Mouse (Mus musculus): ENCODE results near the gene Rps19bp1. TPM values are rescaled to one million over a fixed set of nuclear protein-coding genes. Genes with fewer than 3 reads are reported as not detected.

Gene Rps19bp1
- polyA plus RNA-seq, 1 experiment from 2014 or later, result 55.0 TPM

DNA sequence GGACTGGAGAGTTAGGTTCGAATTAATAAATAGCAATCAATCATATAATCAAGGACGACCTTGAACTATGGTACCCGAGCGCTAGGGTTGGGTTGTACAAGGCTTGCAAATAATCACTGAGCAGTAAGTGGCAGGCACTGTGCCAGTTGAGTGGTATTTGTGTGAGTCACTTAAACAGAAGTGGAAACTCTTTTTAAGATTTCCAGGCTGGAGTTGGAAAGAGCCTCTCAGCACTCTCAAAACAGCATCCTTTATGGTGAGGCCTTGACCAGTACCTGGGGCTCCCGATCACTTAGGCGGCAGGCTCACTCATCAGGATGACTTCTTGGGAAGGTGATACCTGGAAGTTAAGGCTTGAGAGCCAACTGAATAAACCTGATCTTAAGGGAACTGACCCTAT is 9.9 kb downstream of the Rps19bp1 start:
- Histone ChIP-seq H3K4me3 (ENCODE audit: low read depth, low read length) (peak overlapping the region; percentile 96), H3K27ac (replicated peaks; ENCODE audit: low read depth, low read length) (peak overlapping the region; percentile 94), H3K9me3 (ENCODE audit: control insufficient read depth, low read length) (no peaks in the 10 kb centered on the region), H3K27me3 (replicated peaks; ENCODE audit: control insufficient read depth, insufficient read depth, low read length) (no peaks in the 10 kb centered on the region), H3K4me2 (ENCODE audit: low read depth, low read length) (peak overlapping the region; percentile 94), H3K36me3 (ENCODE audit: control insufficient read depth, insufficient read depth, low read length) (peaks cover 58% of the 10 kb centered on the region), H3K9ac (ENCODE audit: low read depth, low read length) (peak overlapping the region; percentile 69), H3K4me1 (ENCODE audit: control insufficient read depth, insufficient read depth, low read length) (peaks cover 13% of the 10 kb centered on the region)
- 41% methylated on average over 6 of the region's 6 CpGs for WGBS
- DNase-seq (ENCODE audit: low spot score) (peak; percentile 63), ATAC-seq (ENCODE audit: low read depth) (no peak)

DNA sequence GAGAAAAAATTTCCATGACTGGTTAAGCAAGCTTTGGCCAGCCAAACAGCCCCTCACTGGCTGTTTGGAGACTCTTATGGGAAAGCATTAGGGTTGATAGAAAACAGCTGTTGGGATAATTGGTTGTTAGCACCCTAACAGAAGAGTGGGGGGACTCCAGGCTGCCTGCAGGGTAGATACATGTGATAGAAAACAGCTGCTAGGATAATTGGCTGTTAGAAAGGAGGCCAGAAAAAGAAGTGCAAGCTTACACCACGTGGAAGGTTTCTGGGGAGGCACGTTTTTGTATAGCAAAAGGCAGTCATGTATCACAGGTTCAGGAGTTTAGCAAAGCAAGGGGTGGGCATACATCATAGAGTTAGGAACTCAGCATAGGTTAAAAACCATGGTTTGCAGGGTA is 10.6 kb downstream of the Rps19bp1 start:
- H3K9me3 ChIP-seq (ENCODE audit: control insufficient read depth, low read length), result no peaks in the 10 kb centered on the region
- H3K27ac ChIP-seq (replicated peaks; ENCODE audit: low read depth, low read length), result peak overlapping the region; percentile 94
- 12% methylated on average over 2 of the region's 2 CpGs for WGBS
- no peak overlapping the region for H3K4me3 ChIP-seq (ENCODE audit: low read depth, low read length)
- DNase-seq (ENCODE audit: low spot score) (peak; percentile 89), ATAC-seq (ENCODE audit: low read depth) (no peak)
- H3K9ac ChIP-seq (ENCODE audit: low read depth, low read length), result no peak overlapping the region
- peaks cover 13% of the 10 kb centered on the region for H3K4me1 ChIP-seq (ENCODE audit: control insufficient read depth, insufficient read depth, low read length)
- peaks cover 60% of the 10 kb centered on the region for H3K36me3 ChIP-seq (ENCODE audit: control insufficient read depth, insufficient read depth, low read length)
- H3K4me2 ChIP-seq (ENCODE audit: low read depth, low read length), result peak overlapping the region; percentile 94; the same call in 1 of the 2 replicates
- no peaks in the 10 kb centered on the region for H3K27me3 ChIP-seq (replicated peaks; ENCODE audit: control insufficient read depth, insufficient read depth, low read length)

DNA sequence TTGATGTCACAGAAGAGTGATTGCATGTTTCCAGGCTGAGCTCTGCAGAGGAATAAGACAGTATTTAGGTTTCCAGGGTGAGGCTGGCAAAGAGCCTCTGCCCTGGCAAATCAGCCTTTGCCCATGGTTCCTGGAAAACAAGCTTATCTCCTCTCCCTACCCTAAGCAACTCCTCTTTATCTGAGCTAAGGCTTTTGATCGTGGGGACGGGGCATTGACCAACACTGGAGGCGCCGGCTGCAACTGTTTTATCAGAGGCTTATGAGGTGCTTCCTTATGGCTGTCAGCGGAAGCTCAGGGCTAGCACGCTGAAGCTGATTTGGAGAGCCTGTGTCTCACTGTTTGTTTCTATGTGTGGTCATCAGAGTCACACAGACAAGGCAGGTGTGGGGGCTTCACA is 13.5 kb downstream of the Rps19bp1 start:
- WGBS, result 90% methylated on average over 6 of the region's 6 CpGs
- H3K9ac ChIP-seq (ENCODE audit: low read depth, low read length), result no peak overlapping the region
- H3K36me3 ChIP-seq (ENCODE audit: control insufficient read depth, insufficient read depth, low read length), result peaks cover 62% of the 10 kb centered on the region
- ATAC-seq (ENCODE audit: low read depth) (no peak), DNase-seq (ENCODE audit: low spot score) (no peak)
- peaks cover 6% of the 10 kb centered on the region; the same call in 1 of the 2 replicates for H3K4me1 ChIP-seq (ENCODE audit: control insufficient read depth, insufficient read depth, low read length)
- no peaks in the 10 kb centered on the region for H3K9me3 ChIP-seq (ENCODE audit: control insufficient read depth, low read length)
- no peak overlapping the region for H3K4me2 ChIP-seq (ENCODE audit: low read depth, low read length)
- no peak overlapping the region for H3K27ac ChIP-seq (replicated peaks; ENCODE audit: low read depth, low read length)
- no peak overlapping the region for H3K4me3 ChIP-seq (ENCODE audit: low read depth, low read length)
- no peaks in the 10 kb centered on the region for H3K27me3 ChIP-seq (replicated peaks; ENCODE audit: control insufficient read depth, insufficient read depth, low read length)

DNA sequence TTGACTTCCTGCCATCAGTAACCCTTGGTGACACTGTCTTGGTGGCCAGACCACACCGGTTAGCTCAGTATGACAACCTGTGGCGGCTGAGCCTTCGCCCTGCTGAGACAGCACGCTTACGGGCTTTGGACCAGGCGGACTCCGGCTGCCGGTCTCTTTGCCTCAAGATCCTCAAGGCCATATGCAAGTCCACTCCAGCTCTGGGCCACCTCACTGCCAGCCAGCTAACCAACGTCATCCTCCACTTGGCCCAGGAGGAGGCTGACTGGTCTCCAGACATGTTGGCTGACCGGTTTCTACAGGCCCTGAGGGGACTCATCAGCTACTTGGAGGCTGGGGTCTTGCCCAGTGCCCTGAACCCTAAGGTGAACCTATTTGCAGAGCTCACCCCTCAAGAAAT is 14.4 kb downstream of the Rps19bp1 start:
- H3K4me1 ChIP-seq (ENCODE audit: control insufficient read depth, insufficient read depth, low read length), result peaks cover 6% of the 10 kb centered on the region; the same call in 1 of the 2 replicates
- WGBS, result 95% methylated on average over 10 of the region's 10 CpGs
- no peak for DNase-seq (ENCODE audit: low spot score)

DNA sequence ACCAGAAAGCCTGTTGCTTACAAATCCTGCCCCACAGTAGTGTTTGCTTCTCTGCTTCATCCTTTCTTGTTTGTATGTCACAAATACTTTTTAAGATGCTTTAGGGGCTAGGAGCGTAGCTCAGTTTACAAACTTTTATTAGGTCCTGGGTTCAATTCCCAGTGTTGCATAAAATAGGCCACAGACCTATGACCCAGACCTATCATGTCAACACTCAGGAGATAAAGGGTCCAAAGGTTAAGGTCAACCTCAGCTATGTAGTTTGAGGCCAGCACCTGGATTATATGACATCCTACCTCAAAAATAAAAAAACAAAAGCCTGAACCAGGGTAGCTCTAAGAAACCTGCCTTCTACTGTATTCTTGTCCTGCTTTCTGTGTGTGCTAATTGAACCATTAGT is 15.5 kb downstream of the Rps19bp1 start:
- H3K4me1 ChIP-seq (ENCODE audit: control insufficient read depth, insufficient read depth, low read length), result no peaks in the 10 kb centered on the region
- no peak overlapping the region for H3K9ac ChIP-seq (ENCODE audit: low read depth, low read length)
- H3K4me2 ChIP-seq (ENCODE audit: low read depth, low read length), result no peak overlapping the region
- no peak overlapping the region for H3K27ac ChIP-seq (replicated peaks; ENCODE audit: low read depth, low read length)
- no peak for DNase-seq (ENCODE audit: low spot score)
- H3K4me3 ChIP-seq (ENCODE audit: low read depth, low read length), result no peak overlapping the region
- no peaks in the 10 kb centered on the region for H3K27me3 ChIP-seq (replicated peaks; ENCODE audit: control insufficient read depth, insufficient read depth, low read length)
- H3K9me3 ChIP-seq (ENCODE audit: control insufficient read depth, low read length), result no peaks in the 10 kb centered on the region
- WGBS, result 94% methylated on average over 1 of the region's 1 CpGs
- no peak for ATAC-seq (ENCODE audit: low read depth)
- peaks cover 78% of the 10 kb centered on the region for H3K36me3 ChIP-seq (ENCODE audit: control insufficient read depth, insufficient read depth, low read length)

More for the DNA sequence above, 14.4 kb downstream of the Rps19bp1 start:
- no peak for ATAC-seq (ENCODE audit: low read depth)
- H3K27me3 ChIP-seq (replicated peaks; ENCODE audit: control insufficient read depth, insufficient read depth, low read length), result no peaks in the 10 kb centered on the region
- H3K4me2 ChIP-seq (ENCODE audit: low read depth, low read length), result no peak overlapping the region
- H3K9me3 ChIP-seq (ENCODE audit: control insufficient read depth, low read length), result no peaks in the 10 kb centered on the region
- no peak overlapping the region for H3K4me3 ChIP-seq (ENCODE audit: low read depth, low read length)
- H3K9ac ChIP-seq (ENCODE audit: low read depth, low read length), result no peak overlapping the region
- no peak overlapping the region for H3K27ac ChIP-seq (replicated peaks; ENCODE audit: low read depth, low read length)
- peaks cover 67% of the 10 kb centered on the region for H3K36me3 ChIP-seq (ENCODE audit: control insufficient read depth, insufficient read depth, low read length)

DNA sequence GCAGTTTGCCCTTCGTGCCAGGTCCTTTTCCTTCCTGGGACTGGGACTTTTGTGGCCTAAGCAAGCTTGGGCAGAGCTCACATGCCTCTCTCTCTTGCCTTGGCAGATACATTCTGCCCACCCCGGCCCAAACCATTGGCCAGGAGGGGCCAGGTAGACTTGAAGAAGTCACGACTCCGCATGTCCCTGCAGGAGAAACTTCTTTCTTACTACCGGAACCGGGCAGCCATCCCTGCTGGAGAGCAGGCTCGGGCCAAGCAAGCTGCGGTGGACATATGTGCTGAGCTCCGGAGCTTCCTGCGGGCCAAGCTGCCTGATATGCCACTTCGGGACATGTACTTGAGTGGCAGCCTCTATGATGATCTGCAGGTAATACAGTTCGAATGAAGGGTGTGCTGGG is 16.0 kb downstream of the Rps19bp1 start:
- Histone ChIP-seq H3K4me1 (ENCODE audit: control insufficient read depth, insufficient read depth, low read length) (no peaks in the 10 kb centered on the region), H3K9ac (ENCODE audit: low read depth, low read length) (no peak overlapping the region), H3K27ac (replicated peaks; ENCODE audit: low read depth, low read length) (no peak overlapping the region), H3K4me3 (ENCODE audit: low read depth, low read length) (no peak overlapping the region), H3K4me2 (ENCODE audit: low read depth, low read length) (no peak overlapping the region), H3K27me3 (replicated peaks; ENCODE audit: control insufficient read depth, insufficient read depth, low read length) (no peaks in the 10 kb centered on the region), H3K36me3 (ENCODE audit: control insufficient read depth, insufficient read depth, low read length) (peaks cover 82% of the 10 kb centered on the region), H3K9me3 (ENCODE audit: control insufficient read depth, low read length) (no peaks in the 10 kb centered on the region)
- DNase-seq (ENCODE audit: low spot score) (no peak), ATAC-seq (ENCODE audit: low read depth) (no peak)
- WGBS, result 93% methylated on average over 12 of the region's 12 CpGs

DNA sequence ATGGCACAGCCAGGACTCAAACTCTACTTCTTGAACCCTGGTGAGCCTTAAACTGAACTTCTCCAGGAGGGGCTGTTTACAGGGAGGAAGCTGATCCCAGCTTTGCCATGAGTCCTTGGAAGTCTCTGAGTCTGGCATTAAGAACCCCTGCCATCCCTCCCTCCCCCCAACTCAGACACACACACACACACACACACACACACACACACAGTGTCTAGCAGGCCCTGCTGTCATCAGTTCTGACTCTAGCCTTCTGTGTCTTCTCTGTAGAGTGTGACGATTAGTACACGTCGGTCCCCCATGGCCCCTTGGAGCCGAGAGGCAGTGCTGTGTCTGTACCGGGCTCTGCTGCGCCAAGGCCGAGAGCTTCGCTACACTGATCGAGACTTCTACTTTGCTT is 28.6 kb downstream of the Rps19bp1 start, which contains the start of gene AC140267.1:
AC140267.1 (plus strand) TSS at position 301 of the 400 bp plus-strand sequence.
- no peak within 1 kb of the TSS for H3K27ac ChIP-seq (replicated peaks; ENCODE audit: low read depth, low read length)
- peaks cover 3% of the 10 kb centered on the region for H3K4me1 ChIP-seq (ENCODE audit: control insufficient read depth, insufficient read depth, low read length)
- peak within 1 kb of the TSS; percentile 96 for H3K4me3 ChIP-seq (ENCODE audit: low read depth, low read length)
- H3K4me2 ChIP-seq (ENCODE audit: low read depth, low read length), result peak within 1 kb of the TSS; percentile 76
- H3K27me3 ChIP-seq (replicated peaks; ENCODE audit: control insufficient read depth, insufficient read depth, low read length), result no peaks in the 10 kb centered on the region
- ATAC-seq (ENCODE audit: low read depth) (no peak), DNase-seq (ENCODE audit: low spot score) (no peak)
- H3K9me3 ChIP-seq (ENCODE audit: control insufficient read depth, low read length), result no peaks in the 10 kb centered on the region
- H3K9ac ChIP-seq (ENCODE audit: low read depth, low read length), result peak within 1 kb of the TSS; percentile 89
- peaks cover 41% of the 10 kb centered on the region for H3K36me3 ChIP-seq (ENCODE audit: control insufficient read depth, insufficient read depth, low read length)
- 94% methylated on average over 9 of the region's 9 CpGs for WGBS

DNA sequence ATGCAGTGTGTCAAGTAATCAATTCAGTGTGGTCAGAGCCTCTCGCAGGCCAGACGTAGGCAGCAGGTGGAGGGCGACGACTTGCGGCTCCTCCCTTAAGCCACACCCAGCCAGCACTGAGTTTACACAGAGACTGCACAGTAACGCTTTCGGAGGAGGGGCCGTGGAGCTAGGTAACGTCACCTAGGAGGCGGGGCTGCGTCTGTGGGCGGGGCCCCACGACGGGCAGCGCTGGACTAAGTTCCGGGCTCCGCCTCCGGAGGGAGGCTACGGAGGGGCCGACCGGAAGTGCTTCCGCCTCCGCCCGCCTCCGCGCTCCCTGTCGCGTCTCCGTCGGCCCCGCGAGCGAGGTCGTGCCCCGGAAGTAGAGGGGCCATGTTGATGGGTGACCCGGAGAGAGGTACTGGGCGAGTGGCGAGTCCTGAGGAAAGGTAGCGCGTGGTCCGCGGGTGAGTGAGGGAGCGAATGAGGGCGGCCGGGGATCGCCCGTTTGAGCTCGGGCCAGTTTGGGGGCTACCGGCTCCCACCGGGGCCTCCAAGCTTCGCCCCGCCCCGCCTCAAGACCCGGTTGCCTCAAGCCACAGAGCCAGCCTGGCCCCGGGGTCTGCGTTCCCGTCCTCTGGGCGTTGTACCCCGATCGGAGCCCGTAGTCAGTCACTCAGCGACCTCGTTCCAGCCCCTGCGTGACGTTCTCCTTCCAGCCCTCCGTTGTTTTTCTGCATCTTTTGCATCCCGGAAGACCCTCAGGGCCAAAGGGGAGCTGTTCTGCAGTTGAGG is 30.2 kb downstream of the Rps19bp1 start, which contains the start of gene Mief1:
Mief1 (plus strand) TSS at position 286 of the 777 bp plus-strand sequence.
- ATAC-seq (ENCODE audit: low read depth) (peak; percentile 97), DNase-seq (ENCODE audit: low spot score) (peak; percentile 98)
- Histone ChIP-seq H3K4me1 (ENCODE audit: control insufficient read depth, insufficient read depth, low read length) (peaks cover 3% of the 10 kb centered on the region), H3K9ac (ENCODE audit: low read depth, low read length) (peak within 1 kb of the TSS; percentile 89), H3K27me3 (replicated peaks; ENCODE audit: control insufficient read depth, insufficient read depth, low read length) (no peaks in the 10 kb centered on the region), H3K9me3 (ENCODE audit: control insufficient read depth, low read length) (no peaks in the 10 kb centered on the region), H3K4me3 (ENCODE audit: low read depth, low read length) (peak within 1 kb of the TSS; percentile 96), H3K4me2 (ENCODE audit: low read depth, low read length) (peak within 1 kb of the TSS; percentile 76), H3K36me3 (ENCODE audit: control insufficient read depth, insufficient read depth, low read length) (peaks cover 32% of the 10 kb centered on the region), H3K27ac (replicated peaks; ENCODE audit: low read depth, low read length) (peak within 1 kb of the TSS; percentile 80)
- WGBS, result under 1% methylated on average over 27 of the region's 67 CpGs
